Mouse (Mus musculus): Measurements from ENCODE around the gene Txn1. TPM values are rescaled to one million over a fixed set of nuclear protein-coding genes. Genes with fewer than 3 reads are reported as not detected.

Gene Txn1
- polyA plus RNA-seq, 1 experiment = 2.1 TPM

DNA sequence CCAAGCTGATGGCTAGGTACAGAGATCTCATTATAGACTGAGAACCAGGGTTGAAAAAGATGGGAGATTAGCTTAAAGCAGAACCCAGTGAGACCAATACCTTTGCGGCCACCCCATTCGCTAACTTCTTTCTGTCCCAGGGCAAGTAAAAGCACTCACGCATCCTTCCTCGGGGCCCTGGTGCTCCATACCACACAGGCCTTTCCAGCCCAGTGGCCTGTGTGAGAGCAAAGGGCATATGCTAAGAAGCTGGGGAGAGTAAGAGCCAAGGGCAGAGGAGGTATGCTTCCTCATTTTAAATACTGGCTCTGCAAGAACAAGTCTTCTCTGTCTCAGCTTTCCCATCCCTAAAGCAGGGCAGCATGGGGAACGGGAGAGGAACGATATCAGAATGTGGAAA lies 6.3 kb downstream of the Txn1 start:
- H3K4me1 ChIP-seq (ENCODE audit: control insufficient read depth) = peaks cover 30% of the 10 kb centered on the region
- no peak overlapping the region for H3K4me3 ChIP-seq (replicated peaks)
- no peaks in the 10 kb centered on the region for H3K27me3 ChIP-seq (ENCODE audit: control insufficient read depth)
- peaks cover 89% of the 10 kb centered on the region for H3K36me3 ChIP-seq (ENCODE audit: control insufficient read depth)
- TF ChIP-seq GATA1 (IDR thresholded peaks at IDR 0.05; ENCODE audit: low read length) (no peak), TAL1 (IDR thresholded peaks at IDR 0.05; ENCODE audit: low read length) (no peak)
- H3K9me3 ChIP-seq (ENCODE audit: control insufficient read depth, low read length) = peaks cover 9% of the 10 kb centered on the region

- Histone ChIP-seq H3K4me1 (ENCODE audit: control insufficient read depth) (peaks cover 11% of the 10 kb centered on the region), H3K4me3 (replicated peaks) (no peak overlapping the region), H3K27me3 (ENCODE audit: control insufficient read depth) (no peaks in the 10 kb centered on the region), H3K9me3 (ENCODE audit: control insufficient read depth, low read length) (peaks cover 9% of the 10 kb centered on the region), H3K36me3 (ENCODE audit: control insufficient read depth) (peaks cover 99% of the 10 kb centered on the region)
- TF ChIP-seq TAL1 (IDR thresholded peaks at IDR 0.05; ENCODE audit: low read length) = no peak
- no peak for TF ChIP-seq GATA1 (IDR thresholded peaks at IDR 0.05; ENCODE audit: low read length)
These were observed 8.7 kb downstream of the Txn1 start for GRCm38 (mm10) chr4:57947476-57947875.

GRCm38 (mm10) chr4:57947036-57947435 lies 9.2 kb downstream of the Txn1 start:
- H3K36me3 ChIP-seq (ENCODE audit: control insufficient read depth) = peaks cover 98% of the 10 kb centered on the region
- no peak for TF ChIP-seq GATA1 (IDR thresholded peaks at IDR 0.05; ENCODE audit: low read length)
- TF ChIP-seq TAL1 (IDR thresholded peaks at IDR 0.05; ENCODE audit: low read length) = no peak

GRCm38 (mm10) chr4:57942892-57943291 lies 13.3 kb downstream of the Txn1 start:
- no peak for TF ChIP-seq GATA1 (IDR thresholded peaks at IDR 0.05; ENCODE audit: low read length)
- TF ChIP-seq TAL1 (IDR thresholded peaks at IDR 0.05; ENCODE audit: low read length) = no peak
- Histone ChIP-seq H3K4me1 (ENCODE audit: control insufficient read depth) (no peaks in the 10 kb centered on the region), H3K27me3 (ENCODE audit: control insufficient read depth) (no peaks in the 10 kb centered on the region), H3K36me3 (ENCODE audit: control insufficient read depth) (peaks cover 59% of the 10 kb centered on the region), H3K4me3 (replicated peaks) (no peak overlapping the region), H3K9me3 (ENCODE audit: control insufficient read depth, low read length) (no peaks in the 10 kb centered on the region)

More at GRCm38 (mm10) chr4:57947036-57947435, 9.2 kb downstream of the Txn1 start:
- Histone ChIP-seq H3K4me3 (replicated peaks) (no peak overlapping the region), H3K27me3 (ENCODE audit: control insufficient read depth) (no peaks in the 10 kb centered on the region), H3K4me1 (ENCODE audit: control insufficient read depth) (peaks cover 10% of the 10 kb centered on the region), H3K9me3 (ENCODE audit: control insufficient read depth, low read length) (peaks cover 9% of the 10 kb centered on the region)

GRCm38 (mm10) chr4:57940631-57941030 lies 15.6 kb downstream of the Txn1 start:
- H3K9me3 ChIP-seq (ENCODE audit: control insufficient read depth, low read length) = no peaks in the 10 kb centered on the region
- TF ChIP-seq TAL1 (IDR thresholded peaks at IDR 0.05; ENCODE audit: low read length) (no peak), GATA1 (IDR thresholded peaks at IDR 0.05; ENCODE audit: low read length) (no peak)
- H3K4me3 ChIP-seq (replicated peaks) = no peak overlapping the region

DNA sequence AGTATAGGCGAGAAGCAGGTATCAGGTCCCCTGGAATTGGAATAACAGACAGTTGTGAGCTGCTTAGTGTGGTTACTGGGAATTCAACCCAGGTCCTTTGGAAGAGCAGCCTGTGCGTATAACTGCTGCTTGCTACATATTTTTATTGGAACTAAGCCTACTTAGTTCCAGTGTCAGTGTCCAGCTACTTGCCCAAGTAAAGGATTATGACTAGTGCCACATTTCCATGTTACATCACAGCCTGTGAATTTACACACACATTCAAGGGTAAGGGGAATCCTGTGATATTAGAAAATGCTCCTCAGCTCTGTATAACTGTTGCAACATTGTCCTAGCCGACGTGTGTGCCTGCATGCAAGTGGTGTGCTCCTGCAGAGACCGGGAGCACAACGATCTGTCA lies 18.9 kb downstream of the Txn1 start:
- TF ChIP-seq GATA1 (IDR thresholded peaks at IDR 0.05; ENCODE audit: low read length) (no peak), TAL1 (IDR thresholded peaks at IDR 0.05; ENCODE audit: low read length) (no peak)
- Histone ChIP-seq H3K9me3 (ENCODE audit: control insufficient read depth, low read length) (no peaks in the 10 kb centered on the region), H3K36me3 (ENCODE audit: control insufficient read depth) (peaks cover 4% of the 10 kb centered on the region), H3K4me1 (ENCODE audit: control insufficient read depth) (no peaks in the 10 kb centered on the region), H3K4me3 (replicated peaks) (no peak overlapping the region), H3K27me3 (ENCODE audit: control insufficient read depth) (no peaks in the 10 kb centered on the region)

More at GRCm38 (mm10) chr4:57940631-57941030, 15.6 kb downstream of the Txn1 start:
- Histone ChIP-seq H3K27me3 (ENCODE audit: control insufficient read depth) (no peaks in the 10 kb centered on the region), H3K36me3 (ENCODE audit: control insufficient read depth) (peaks cover 36% of the 10 kb centered on the region), H3K4me1 (ENCODE audit: control insufficient read depth) (no peaks in the 10 kb centered on the region)

DNA sequence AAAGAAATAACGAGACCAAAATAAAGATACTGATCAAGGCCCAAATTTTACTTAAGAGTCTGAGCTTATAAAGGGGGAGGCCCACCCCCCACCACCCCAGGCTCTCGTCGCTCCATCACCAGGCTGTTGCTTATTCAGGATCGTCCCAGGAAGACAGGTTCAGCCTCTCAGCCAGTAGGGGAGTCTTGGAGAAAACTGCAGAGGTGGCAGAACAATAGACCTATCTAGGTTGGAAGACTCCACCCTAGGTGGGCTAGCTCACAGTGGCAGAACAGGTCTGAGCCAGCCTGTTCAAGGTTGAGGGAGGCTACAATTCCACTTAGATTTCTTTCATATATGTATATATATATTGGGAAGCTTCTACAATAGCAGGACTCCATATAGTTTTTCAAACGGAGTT lies 22.0 kb downstream of the Txn1 start:
- Histone ChIP-seq H3K4me1 (ENCODE audit: control insufficient read depth) (no peaks in the 10 kb centered on the region), H3K9me3 (ENCODE audit: control insufficient read depth, low read length) (no peaks in the 10 kb centered on the region), H3K27me3 (ENCODE audit: control insufficient read depth) (no peaks in the 10 kb centered on the region), H3K36me3 (ENCODE audit: control insufficient read depth) (no peaks in the 10 kb centered on the region), H3K4me3 (replicated peaks) (no peak overlapping the region)
- no peak for TF ChIP-seq GATA1 (IDR thresholded peaks at IDR 0.05; ENCODE audit: low read length)
- no peak for TF ChIP-seq TAL1 (IDR thresholded peaks at IDR 0.05; ENCODE audit: low read length)

- no peak overlapping the region for H3K4me3 ChIP-seq (replicated peaks)
These were observed 25.5 kb downstream of the Txn1 start for GRCm38 (mm10) chr4:57930559-57931170.

GRCm38 (mm10) chr4:57927464-57928205 lies 28.6 kb downstream of the Txn1 start:
- H3K36me3 ChIP-seq (ENCODE audit: control insufficient read depth) = no peaks in the 10 kb centered on the region
- no peaks in the 10 kb centered on the region for H3K27me3 ChIP-seq (ENCODE audit: control insufficient read depth)
- no peaks in the 10 kb centered on the region for H3K9me3 ChIP-seq (ENCODE audit: control insufficient read depth, low read length)
- H3K4me1 ChIP-seq (ENCODE audit: control insufficient read depth) = no peaks in the 10 kb centered on the region
- no peak for TF ChIP-seq TAL1 (IDR thresholded peaks at IDR 0.05; ENCODE audit: low read length)
- no peak for TF ChIP-seq GATA1 (IDR thresholded peaks at IDR 0.05; ENCODE audit: low read length)
- no peak overlapping the region for H3K4me3 ChIP-seq (replicated peaks)

More at GRCm38 (mm10) chr4:57930559-57931170, 25.5 kb downstream of the Txn1 start:
- no peaks in the 10 kb centered on the region for H3K4me1 ChIP-seq (ENCODE audit: control insufficient read depth)
- H3K9me3 ChIP-seq (ENCODE audit: control insufficient read depth, low read length) = no peaks in the 10 kb centered on the region
- H3K27me3 ChIP-seq (ENCODE audit: control insufficient read depth) = no peaks in the 10 kb centered on the region
- TF ChIP-seq TAL1 (IDR thresholded peaks at IDR 0.05; ENCODE audit: low read length) = no peak
- TF ChIP-seq GATA1 (IDR thresholded peaks at IDR 0.05; ENCODE audit: low read length) = no peak
- H3K36me3 ChIP-seq (ENCODE audit: control insufficient read depth) = no peaks in the 10 kb centered on the region
